Mouse (Mus musculus) kidney, adult 2 months (tissue): ENCODE data around the gene Cdc20b. TPM values are rescaled to one million over a fixed set of nuclear protein-coding genes. Genes with fewer than 3 reads are reported as not detected.

ENCODE experiments used
- DNase-seq: peaks from one replicate; pipeline ENCODE4 v3.0.0; 2021
- H3K27ac ChIP-seq: fragments of 200-500 bp; 2 replicates; pipeline ENCODE4 v1.5.1; 2012; ENCODE audit warnings: low read depth, low read length, control low read depth, inconsistent platforms; ENCODE audit not compliant: insufficient read depth
- H3K27me3 ChIP-seq: fragments of 200-500 bp; replicated peaks from 2 replicates; pipeline ENCODE4 v1.6.1; 2012; ENCODE audit warnings: mild to moderate bottlenecking, moderate library complexity, low read length, inconsistent platforms; ENCODE audit not compliant: control insufficient read depth, insufficient read depth
- H3K36me3 ChIP-seq: fragments of 200-500 bp; 2 replicates; pipeline ENCODE4 v1.6.1; 2012; ENCODE audit warnings: mild to moderate bottlenecking, moderate library complexity, low read length, inconsistent platforms; ENCODE audit not compliant: control insufficient read depth, insufficient read depth
- H3K4me1 ChIP-seq: fragments of 200-500 bp; 2 replicates; pipeline ENCODE4 v1.6.1; 2011; ENCODE audit warnings: low read length; ENCODE audit not compliant: control insufficient read depth, insufficient read depth
- H3K4me3 ChIP-seq: fragments of 200-500 bp; 2 replicates; pipeline ENCODE4 v1.5.1; 2011; ENCODE audit warnings: mild to moderate bottlenecking, low read depth, low read length, control low read depth; ENCODE audit not compliant: insufficient read depth
- CTCF ChIP-seq: fragments of 200-500 bp; conservative IDR thresholded peaks from 2 replicates; pipeline ENCODE4 v1.5.1; 2011; ENCODE audit warnings: low read depth, mild to moderate bottlenecking, control low read depth, low read length, moderate library complexity, mixed read lengths; ENCODE audit not compliant: insufficient read depth, insufficient read length
- POLR2A ChIP-seq: fragments of 200-500 bp; IDR thresholded peaks from one replicate; pipeline ENCODE4 v1.6.1; 2011; ENCODE audit warnings: low read depth, low read length, control low read depth
- WGBS: fragments of 180-500 bp; shearing (Covaris S2); methylation state at CpG from one replicate; pipeline ENCODE4 v1.1.7; 2018; 5-methylcytosine and 5-hydroxymethylcytosine counted together
- polyA plus RNA-seq: library from polyadenylated mRNA; depleted of rRNA; stranded (reverse); fragments of >200 nt; gene quantifications from 2 replicates; pipeline ENCODE4 v1.2.3, GENCODE M21; 2012

Cdc20b gene
- polyA plus RNA-seq, 1 experiment: not detected

DNA sequence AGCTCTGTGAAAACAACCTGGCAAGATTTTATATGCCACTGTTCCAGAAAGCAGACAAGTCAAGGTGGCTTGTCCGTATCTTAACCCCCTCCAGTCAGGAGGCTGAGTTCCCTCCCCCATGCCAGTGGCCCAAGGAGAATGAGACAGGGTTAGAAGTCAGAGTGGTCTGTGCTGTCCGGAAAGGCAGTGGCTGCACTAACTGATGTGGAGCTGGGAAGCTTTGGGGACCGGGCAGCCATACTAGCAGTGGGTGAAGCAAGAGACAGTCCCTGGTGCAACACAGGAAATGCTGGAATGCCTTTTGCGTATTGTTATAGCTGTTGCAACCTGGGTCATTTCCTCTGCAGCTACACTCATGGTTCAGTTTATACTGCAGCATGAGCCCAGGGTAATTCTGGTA, 44.6 kb upstream of the Cdc20b start:
- H3K36me3 ChIP-seq: no peaks in the 10 kb centered on the region
- H3K27ac ChIP-seq: no peak overlapping the region
- H3K4me1 ChIP-seq: peaks cover 6% of the 10 kb centered on the region; the same call in 1 of the 2 replicates
- TF ChIP-seq CTCF (no peak), POLR2A (no peak)
- H3K27me3 ChIP-seq: peaks cover 7% of the 10 kb centered on the region
- WGBS: 18% methylated on average over 4 of the region's 4 CpGs
- no peak for DNase-seq
- H3K4me3 ChIP-seq: no peak overlapping the region

DNA sequence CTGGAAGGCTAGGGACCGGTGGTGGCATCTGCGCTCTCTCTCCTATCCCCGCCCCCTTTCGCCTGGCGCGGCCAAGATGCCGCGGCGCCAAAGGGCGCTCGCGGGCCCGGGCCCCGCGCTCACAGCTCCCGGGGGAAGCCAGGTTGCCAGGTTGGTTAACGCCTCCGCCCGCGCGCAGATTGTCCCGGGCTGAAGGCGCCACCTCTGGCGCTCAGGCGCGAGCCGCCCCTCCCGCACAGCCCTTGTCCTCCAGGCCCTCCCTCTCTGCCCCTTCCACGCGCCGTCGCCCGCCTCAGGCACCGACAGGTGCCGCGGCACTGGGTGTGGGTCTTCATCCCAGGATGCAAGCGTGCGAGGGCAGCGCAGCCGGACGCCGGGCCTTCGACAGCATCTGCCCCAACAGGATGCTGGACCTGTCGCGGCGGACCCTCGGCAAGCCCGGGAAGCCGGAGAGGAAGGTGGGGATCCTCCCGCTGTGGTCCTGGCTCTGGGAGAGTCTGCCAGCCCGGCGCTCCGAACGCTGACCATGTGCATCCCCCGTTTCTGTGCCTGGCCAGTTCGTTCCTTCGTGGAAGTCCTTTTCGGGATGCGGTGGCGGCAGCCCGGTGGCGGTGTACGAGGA, 41.3 kb upstream of the Cdc20b start, which contains the start of gene Mcidas:
Gene Mcidas (plus strand): TSS at position 315 of the 622 bp plus-strand sequence.
- Histone ChIP-seq H3K27me3 (peaks cover 7% of the 10 kb centered on the region), H3K4me3 (peak within 1 kb of the TSS; percentile 22; the same call in 1 of the 2 replicates), H3K4me1 (peaks cover 6% of the 10 kb centered on the region; the same call in 1 of the 2 replicates), H3K36me3 (no peaks in the 10 kb centered on the region), H3K27ac (no peak within 1 kb of the TSS)
- peak; percentile 41 for DNase-seq
- under 1% methylated on average over 63 of the region's 63 CpGs for WGBS
- TF ChIP-seq CTCF (no peak), POLR2A (no peak)

DNA sequence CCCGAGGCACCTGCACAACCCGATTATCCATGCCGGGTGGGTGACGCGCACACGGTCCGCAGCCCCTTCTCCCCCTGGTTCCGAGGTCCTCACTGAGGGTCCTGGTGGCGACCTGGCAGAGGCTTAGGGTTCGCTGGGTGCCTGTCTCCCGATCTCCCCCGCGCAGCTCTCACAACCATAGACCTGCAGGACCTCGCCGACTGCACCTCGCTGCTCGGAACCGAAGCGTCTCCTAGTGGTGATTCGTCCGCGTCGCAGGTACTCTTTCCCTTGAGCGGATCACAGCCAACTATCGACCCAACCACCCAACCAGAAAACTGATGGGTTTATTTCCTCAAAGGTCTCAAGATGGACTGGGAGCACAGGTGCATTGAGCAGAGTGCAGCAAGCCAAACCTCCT, 40.7 kb upstream of the Cdc20b start:
- H3K36me3 ChIP-seq: no peaks in the 10 kb centered on the region
- DNase-seq: peak; percentile 75
- H3K4me1 ChIP-seq: peaks cover 6% of the 10 kb centered on the region; the same call in 1 of the 2 replicates
- 2% methylated on average over 25 of the region's 25 CpGs for WGBS
- H3K27ac ChIP-seq: no peak overlapping the region
- TF ChIP-seq POLR2A (no peak), CTCF (peak; percentile 81)
- H3K4me3 ChIP-seq: peak overlapping the region; percentile 22; the same call in 1 of the 2 replicates
- peaks cover 7% of the 10 kb centered on the region for H3K27me3 ChIP-seq

DNA sequence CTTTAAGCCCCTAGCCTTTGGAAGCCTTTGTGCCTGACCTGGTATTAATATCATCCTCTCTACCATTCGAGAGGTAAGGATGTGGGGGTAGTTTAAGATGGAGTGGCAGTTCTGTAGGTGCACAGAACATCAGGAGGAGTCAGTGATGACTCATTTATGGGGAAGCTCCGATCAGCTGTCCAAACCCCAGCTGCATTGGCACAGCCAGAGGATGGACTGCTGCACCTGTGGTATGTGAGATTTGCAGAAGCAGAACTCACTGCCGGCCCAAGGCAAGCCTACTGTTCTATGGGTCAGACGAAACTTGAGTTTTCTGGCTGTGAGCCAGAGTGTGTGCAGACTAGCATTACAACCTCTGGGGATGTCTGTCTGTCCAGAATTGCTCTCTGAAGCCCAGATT, 38.5 kb upstream of the Cdc20b start:
- Histone ChIP-seq H3K27ac (no peak overlapping the region), H3K4me1 (peaks cover 3% of the 10 kb centered on the region; the same call in 1 of the 2 replicates), H3K27me3 (peaks cover 7% of the 10 kb centered on the region), H3K4me3 (no peak overlapping the region), H3K36me3 (no peaks in the 10 kb centered on the region)
- TF ChIP-seq POLR2A (no peak), CTCF (no peak)
- 27% methylated on average over 4 of the region's 4 CpGs for WGBS
- no peak for DNase-seq

DNA sequence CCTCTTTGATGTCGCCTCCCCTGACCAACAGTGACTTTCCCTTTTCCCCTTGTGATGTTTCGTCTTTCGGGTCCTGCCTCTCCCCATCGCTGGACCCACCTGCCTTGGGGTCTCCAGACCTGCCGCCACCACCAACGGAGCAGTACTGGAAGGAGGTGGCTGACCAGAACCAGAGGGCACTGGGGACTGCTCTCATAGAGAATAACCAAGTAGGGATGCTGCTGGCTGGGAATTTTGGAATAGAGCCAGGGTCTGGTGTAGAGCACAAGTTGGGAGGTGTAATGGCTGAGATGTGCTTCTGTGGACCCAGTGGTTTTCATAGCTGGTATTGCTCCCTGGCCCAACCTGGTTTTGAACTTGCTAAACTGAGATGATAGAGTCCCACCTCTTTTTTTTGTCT, 37.5 kb upstream of the Cdc20b start:
- Histone ChIP-seq H3K4me1 (peaks cover 3% of the 10 kb centered on the region; the same call in 1 of the 2 replicates), H3K4me3 (no peak overlapping the region), H3K27ac (no peak overlapping the region), H3K36me3 (no peaks in the 10 kb centered on the region), H3K27me3 (peaks cover 7% of the 10 kb centered on the region)
- no peak for DNase-seq
- WGBS: 52% methylated on average over 6 of the region's 6 CpGs
- TF ChIP-seq CTCF (no peak), POLR2A (no peak)

DNA sequence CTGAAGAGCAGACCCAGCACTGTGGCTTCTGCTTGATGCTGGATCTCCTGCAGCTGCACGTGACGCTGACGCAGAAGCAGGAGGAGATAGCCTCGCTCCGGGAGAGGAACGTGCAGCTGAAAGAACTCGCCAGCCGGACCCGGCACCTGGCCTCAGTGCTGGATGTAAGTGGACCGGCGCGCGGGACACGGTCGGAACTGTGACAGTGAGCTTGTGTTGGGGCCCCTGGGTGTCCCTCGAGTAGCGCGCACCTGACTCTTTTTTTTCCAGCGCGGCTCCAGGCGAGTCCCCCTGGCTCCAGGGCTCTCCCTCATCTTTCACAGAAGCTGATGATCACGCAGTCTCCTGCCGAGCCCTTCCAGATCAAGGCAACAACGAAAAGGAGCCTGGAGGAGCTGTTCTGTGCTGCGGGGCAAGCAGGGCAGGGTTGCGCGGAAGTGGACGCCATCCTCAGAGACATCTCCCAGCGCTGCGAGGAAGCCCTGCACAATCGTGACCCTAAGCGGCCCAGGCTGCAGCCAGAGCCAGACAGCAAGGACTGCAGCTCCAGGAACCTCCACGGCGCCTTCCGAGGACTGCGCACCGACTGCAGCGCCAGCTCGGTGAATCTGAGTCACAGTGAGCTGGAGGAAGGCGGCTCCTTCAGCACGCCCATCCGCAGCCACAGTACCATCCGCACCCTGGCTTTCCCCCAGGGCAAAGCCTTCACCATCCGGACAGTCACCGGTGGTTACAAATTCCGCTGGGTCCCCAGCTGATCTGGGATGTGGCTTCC, 36.3 kb upstream of the Cdc20b start:
- H3K4me3 ChIP-seq: peak overlapping the region; percentile 1; the same call in 1 of the 2 replicates
- TF ChIP-seq POLR2A (no peak), CTCF (no peak)
- H3K36me3 ChIP-seq: no peaks in the 10 kb centered on the region
- no peak overlapping the region for H3K27ac ChIP-seq
- DNase-seq: no peak
- peaks cover 6% of the 10 kb centered on the region for H3K27me3 ChIP-seq
- under 1% methylated on average over 46 of the region's 46 CpGs for WGBS
- H3K4me1 ChIP-seq: peaks cover 3% of the 10 kb centered on the region; the same call in 1 of the 2 replicates

DNA sequence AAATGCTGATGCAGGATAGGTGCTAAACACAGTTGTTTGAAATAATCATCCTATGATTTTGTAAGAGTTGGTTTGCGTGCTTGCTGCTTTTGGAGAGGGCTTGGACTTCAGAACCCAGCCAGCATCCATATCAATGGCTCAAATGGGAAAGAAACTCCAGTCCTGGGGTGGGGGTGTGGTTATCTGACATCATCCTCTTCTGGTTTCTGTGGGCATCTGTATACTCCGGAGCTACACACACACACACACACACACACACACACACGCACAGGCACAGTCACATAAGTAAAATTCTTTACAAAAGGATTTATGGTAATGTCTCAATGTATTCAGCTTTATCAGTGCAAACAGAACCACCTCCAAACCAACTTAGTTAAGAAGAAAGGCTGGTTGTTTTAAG, 34.8 kb upstream of the Cdc20b start:
- WGBS: 80% methylated on average over 3 of the region's 3 CpGs
- Histone ChIP-seq H3K27me3 (no peaks in the 10 kb centered on the region), H3K4me3 (no peak overlapping the region), H3K4me1 (no peaks in the 10 kb centered on the region), H3K36me3 (no peaks in the 10 kb centered on the region), H3K27ac (no peak overlapping the region)
- TF ChIP-seq POLR2A: no peak
- no peak for TF ChIP-seq CTCF
- no peak for DNase-seq
